Mouse (Mus musculus) erythroid progenitor cell, adult 5-6 weeks (primary cell): ENCODE measurements around the gene Olfr20. TPM values are rescaled to one million over a fixed set of nuclear protein-coding genes. Genes with fewer than 3 reads are reported as not detected.
"Not testable (repeated sequence)": the region's sequence is repeated elsewhere in the genome, so short reads cannot be mapped to it uniquely, and the experiment has no call there.

Experiments used
- ATAC-seq: replicated peaks from 2 replicates; pipeline ENCODE4 v1.8.0; 2016; ENCODE audit warnings: moderate number of reproducible peaks, mild to moderate bottlenecking, moderate TSS enrichment, inconsistent platforms; ENCODE audit not compliant: poor library complexity, low FRiP score, severe bottlenecking
- total RNA-seq, 2 experiments: library from RNA; stranded (forward) in 1 of 2; stranded (reverse) in 1 of 2; fragments of 150-400 nt in 1 of 2; fragments of 186-747, 209-891 nt in 1 of 2; gene quantifications; 2 replicates each; pipeline versions ENCODE4 v1.2.3 to v1.2.4; 2015 to 2017; ENCODE audit warnings: low replicate concordance in 2 of 2

The Olfr20 gene
- total RNA-seq (2015; ENCODE audit: low replicate concordance) (not detected in 2 replicates), total RNA-seq (2017; ENCODE audit: low replicate concordance) (not detected in 2 replicates)

- no peak for ATAC-seq
These were observed at the start of gene Olfr20 for GRCm38 (mm10) chr11:73350483-73350882. Olfr20 (plus strand) TSS chr11:73350783.

- no peak for ATAC-seq
These were observed 47.5 kb upstream of the Olfr20 start for GRCm38 (mm10) chr11:73303123-73303522.

DNA sequence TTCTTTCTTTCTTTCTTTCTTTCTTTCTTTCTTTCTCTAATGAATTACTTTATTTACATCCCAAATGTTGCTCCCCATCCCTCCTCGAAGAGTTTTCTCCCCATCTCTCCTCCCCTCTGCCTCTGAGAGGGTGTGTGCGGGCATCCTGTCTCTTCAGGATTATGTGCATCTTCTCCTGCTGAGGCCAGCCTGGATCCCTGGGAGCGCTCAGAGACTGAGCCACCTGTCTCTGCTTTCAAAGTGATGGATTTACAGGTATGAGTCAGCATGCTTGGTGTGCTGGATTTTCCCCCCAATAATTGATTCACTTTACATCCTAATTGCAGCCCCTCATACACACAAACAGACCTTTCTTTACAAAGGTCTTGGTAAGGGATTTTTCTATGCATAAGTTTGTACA is 34.6 kb upstream of the Olfr20 start:
- ATAC-seq: no peak

GRCm38 (mm10) chr11:73318581-73318980 is 32.0 kb upstream of the Olfr20 start:
- ATAC-seq: not testable (repeated sequence)

DNA sequence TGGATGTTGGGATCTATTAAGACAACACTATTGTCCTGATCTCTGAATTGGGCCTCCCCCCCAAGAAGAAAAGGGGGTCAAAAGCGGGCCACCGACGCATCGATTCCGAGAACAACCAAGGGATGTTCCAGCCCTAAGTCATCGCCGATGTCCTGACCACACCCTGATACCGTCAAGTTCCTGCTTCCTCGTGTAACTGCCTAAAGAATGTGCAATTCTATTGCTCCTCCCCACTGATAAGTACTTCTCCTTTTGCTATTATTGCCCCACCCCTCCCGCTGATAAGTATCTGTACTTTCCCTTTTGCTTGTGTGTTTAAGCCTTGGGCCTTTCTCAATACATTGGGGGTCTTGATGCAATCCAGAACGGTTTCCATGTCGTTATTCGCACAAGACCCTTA is 29.5 kb upstream of the Olfr20 start:
- ATAC-seq: not testable (repeated sequence)

- ATAC-seq: no peak
These were observed 26.4 kb upstream of the Olfr20 start for GRCm38 (mm10) chr11:73323906-73324830.

GRCm38 (mm10) chr11:73326485-73326886 is 24.1 kb upstream of the Olfr20 start:
- ATAC-seq: no peak

GRCm38 (mm10) chr11:73327361-73327760 is 23.2 kb upstream of the Olfr20 start:
- no peak for ATAC-seq

DNA sequence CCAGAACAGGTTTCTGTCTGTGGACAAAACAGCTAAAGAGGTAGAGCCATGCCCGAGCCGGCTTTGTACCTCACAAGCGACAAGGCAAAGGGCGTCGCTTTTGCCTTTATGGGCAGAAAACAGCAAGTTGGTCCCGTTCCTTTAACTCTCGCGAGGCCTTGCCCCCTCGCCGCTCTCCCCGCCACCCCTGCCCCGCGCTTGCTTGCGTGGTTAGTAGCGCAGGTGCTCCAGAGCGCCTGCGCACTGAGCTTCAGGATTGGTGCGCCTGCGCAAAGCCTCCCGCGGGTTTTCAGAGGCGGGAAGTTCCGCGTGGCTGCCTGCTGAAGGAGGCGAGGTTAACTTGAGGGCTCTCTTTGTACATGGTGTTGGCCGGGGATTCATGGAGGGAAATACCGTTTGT is 21.1 kb upstream of the Olfr20 start, which contains the start of the genes Aspa, Gm49340 and Spata22:
Gene Aspa (minus strand): TSS at position 155 of the 400 bp plus-strand sequence.
Gene Gm49340 (plus strand): TSS at position 300 of the 400 bp plus-strand sequence.
Gene Spata22 (plus strand): TSS at position 300 of the 400 bp plus-strand sequence.
- ATAC-seq: no peak

DNA sequence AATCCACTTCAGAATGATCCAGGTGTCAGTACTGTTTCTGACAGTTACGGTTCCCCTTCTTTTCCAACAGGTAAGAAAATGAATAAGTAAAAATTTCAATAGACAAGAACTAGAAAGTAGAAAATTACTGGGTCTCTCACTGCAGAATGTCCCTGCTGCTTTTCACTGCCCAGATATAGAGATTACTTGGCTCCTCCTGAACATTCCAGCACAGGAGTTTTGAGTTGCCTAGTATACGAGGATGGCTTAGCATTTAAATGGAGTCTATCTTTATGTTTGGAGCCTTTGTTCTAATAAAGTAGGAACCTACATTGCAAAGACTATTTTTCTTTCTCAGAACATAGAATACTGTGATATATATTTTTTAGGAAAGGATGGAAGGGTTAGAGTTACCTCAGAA is 17.2 kb upstream of the Olfr20 start:
- no peak for ATAC-seq

DNA sequence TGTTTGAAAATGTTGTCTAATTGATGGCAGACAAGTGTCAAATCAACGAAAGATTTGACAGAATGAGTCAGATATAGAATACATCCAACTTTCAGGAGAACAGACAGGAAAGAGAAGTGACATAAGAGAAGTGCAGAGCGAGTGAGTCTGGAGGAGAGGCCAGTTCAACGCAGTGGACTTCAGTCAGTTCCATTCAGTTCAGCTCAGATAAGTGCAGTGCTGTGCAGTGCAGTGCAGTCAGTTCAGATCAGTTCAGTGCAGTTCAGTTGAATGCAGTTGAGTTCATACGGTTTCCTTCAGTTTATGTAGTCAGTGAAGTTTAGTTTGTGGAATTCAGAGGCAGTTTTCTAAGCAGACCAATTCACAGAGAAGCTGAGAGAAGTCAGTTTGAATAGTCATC is 13.7 kb upstream of the Olfr20 start:
- ATAC-seq: no peak

DNA sequence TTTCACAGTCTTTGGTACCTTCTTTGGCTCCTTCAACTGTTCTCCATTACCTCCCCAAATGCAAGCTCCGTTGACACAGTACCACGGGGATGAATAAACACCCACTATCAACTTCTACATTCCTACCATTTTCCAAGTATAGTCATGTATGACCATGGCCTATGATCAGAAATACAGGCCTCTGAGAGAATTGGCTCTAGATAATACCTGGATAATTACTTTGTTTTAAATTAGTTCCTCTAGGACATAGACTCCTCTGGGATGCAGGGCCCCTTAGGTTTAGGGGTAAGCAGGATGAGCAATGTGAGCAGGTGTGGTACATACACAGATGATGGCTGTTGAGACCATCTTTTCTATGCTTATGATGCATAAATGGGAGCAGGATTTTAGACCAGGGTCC is 20.4 kb downstream of the Olfr20 start, which contains the start of gene Olfr376:
Gene Olfr376 (plus strand): TSS at position 301 of the 400 bp plus-strand sequence.
- ATAC-seq: no peak

GRCm38 (mm10) chr11:73395374-73395773 is 44.8 kb downstream of the Olfr20 start:
- ATAC-seq: no peak

DNA sequence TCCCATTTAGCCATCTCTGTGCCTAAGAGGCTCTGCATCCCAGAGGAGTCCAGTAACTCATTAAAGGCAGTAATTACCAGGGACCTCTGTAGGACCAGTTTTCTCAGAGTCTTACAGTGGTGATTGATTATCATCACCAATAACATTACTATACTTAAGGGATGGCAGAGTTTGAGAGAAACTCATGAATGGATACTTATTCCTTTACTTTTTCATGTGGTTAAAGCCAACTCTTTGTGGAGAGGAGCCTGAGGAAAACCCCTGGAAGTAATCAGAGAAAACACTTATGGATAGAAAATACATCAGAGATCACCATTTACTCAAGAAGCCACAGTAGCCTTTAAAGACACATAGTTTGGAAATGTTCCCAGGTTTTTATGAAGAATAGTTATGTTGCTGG is 48.9 kb downstream of the Olfr20 start, which contains the start of gene Olfr1:
Gene Olfr1 (minus strand): TSS at position 101 of the 400 bp plus-strand sequence.
- ATAC-seq: no peak

Other genes with a start within 250 kb of the Olfr20 start
- 44.3 and 57.4 TPM in 2 replicates for gene Haspin, start 212.5 kb upstream of the Olfr20 start, total RNA-seq (2015; ENCODE audit: low replicate concordance)
- gene Haspin, start 212.5 kb upstream of the Olfr20 start, total RNA-seq (2017; ENCODE audit: low replicate concordance): 65.1 and 71.6 TPM in 2 replicates
- not detected in 2 replicates for gene P2rx5, start 190.4 kb upstream of the Olfr20 start, total RNA-seq (2015; ENCODE audit: low replicate concordance)
- not detected in 2 replicates for gene P2rx5, start 190.4 kb upstream of the Olfr20 start, total RNA-seq (2017; ENCODE audit: low replicate concordance)
- 16.9 and 27.2 TPM in 2 replicates for gene Emc6, start 173.7 kb upstream of the Olfr20 start, total RNA-seq (2015; ENCODE audit: low replicate concordance)
- 8.0 and 31.8 TPM in 2 replicates for gene Emc6, start 173.7 kb upstream of the Olfr20 start, total RNA-seq (2017; ENCODE audit: low replicate concordance)
- gene Tax1bp3, start 173.7 kb upstream of the Olfr20 start, total RNA-seq (2015; ENCODE audit: low replicate concordance): 2.1 and 9.4 TPM in 2 replicates
- 3.3 and 6.9 TPM in 2 replicates for gene Tax1bp3, start 173.7 kb upstream of the Olfr20 start, total RNA-seq (2017; ENCODE audit: low replicate concordance)
- gene Ctns, start 151.7 kb upstream of the Olfr20 start, total RNA-seq (2015; ENCODE audit: low replicate concordance): 5.9 and 11.9 TPM in 2 replicates
- 7.7 and 15.1 TPM in 2 replicates for gene Ctns, start 151.7 kb upstream of the Olfr20 start, total RNA-seq (2017; ENCODE audit: low replicate concordance)
- gene Shpk, start 151.3 kb upstream of the Olfr20 start, total RNA-seq (2015; ENCODE audit: low replicate concordance): 2.9 TPM in 1 of 2 replicates, not detected in the other
- 0.39 TPM in 1 of 2 replicates, not detected in the other for gene Shpk, start 151.3 kb upstream of the Olfr20 start, total RNA-seq (2017; ENCODE audit: low replicate concordance)
- not detected in 2 replicates for gene Trpv1, start 116.5 kb upstream of the Olfr20 start, total RNA-seq (2015; ENCODE audit: low replicate concordance)
- not detected in 2 replicates for gene Trpv1, start 116.5 kb upstream of the Olfr20 start, total RNA-seq (2017; ENCODE audit: low replicate concordance)
- gene Trpv3, start 83.4 kb upstream of the Olfr20 start, total RNA-seq (2015; ENCODE audit: low replicate concordance): not detected in 2 replicates
- gene Trpv3, start 83.4 kb upstream of the Olfr20 start, total RNA-seq (2017; ENCODE audit: low replicate concordance): not detected in 2 replicates
- not detected in 2 replicates for gene Aspa, start 21.2 kb upstream of the Olfr20 start, total RNA-seq (2015; ENCODE audit: low replicate concordance)
- gene Aspa, start 21.2 kb upstream of the Olfr20 start, total RNA-seq (2017; ENCODE audit: low replicate concordance): not detected in 2 replicates
- gene Gm49340, start 21.0 kb upstream of the Olfr20 start, total RNA-seq (2015; ENCODE audit: low replicate concordance): not detected in 2 replicates
- not detected in 2 replicates for gene Gm49340, start 21.0 kb upstream of the Olfr20 start, total RNA-seq (2017; ENCODE audit: low replicate concordance)
- not detected in 2 replicates for gene Spata22, start 21.0 kb upstream of the Olfr20 start, total RNA-seq (2015; ENCODE audit: low replicate concordance)
- gene Spata22, start 21.0 kb upstream of the Olfr20 start, total RNA-seq (2017; ENCODE audit: low replicate concordance): not detected in 2 replicates
- gene Olfr376, start 20.5 kb downstream of the Olfr20 start, total RNA-seq (2015; ENCODE audit: low replicate concordance): not detected in 2 replicates
- not detected in 2 replicates for gene Olfr376, start 20.5 kb downstream of the Olfr20 start, total RNA-seq (2017; ENCODE audit: low replicate concordance)
- gene Olfr1, start 48.8 kb downstream of the Olfr20 start, total RNA-seq (2015; ENCODE audit: low replicate concordance): not detected in 2 replicates
- not detected in 2 replicates for gene Olfr1, start 48.8 kb downstream of the Olfr20 start, total RNA-seq (2017; ENCODE audit: low replicate concordance)
- not detected in 2 replicates for gene Olfr378, start 77.7 kb downstream of the Olfr20 start, total RNA-seq (2015; ENCODE audit: low replicate concordance)
- not detected in 2 replicates for gene Olfr378, start 77.7 kb downstream of the Olfr20 start, total RNA-seq (2017; ENCODE audit: low replicate concordance)
- not detected in 2 replicates for gene Olfr380, start 106.7 kb downstream of the Olfr20 start, total RNA-seq (2015; ENCODE audit: low replicate concordance)
- gene Olfr380, start 106.7 kb downstream of the Olfr20 start, total RNA-seq (2017; ENCODE audit: low replicate concordance): not detected in 2 replicates
- gene Olfr381, start 140.8 kb downstream of the Olfr20 start, total RNA-seq (2015; ENCODE audit: low replicate concordance): not detected in 2 replicates
- not detected in 2 replicates for gene Olfr381, start 140.8 kb downstream of the Olfr20 start, total RNA-seq (2017; ENCODE audit: low replicate concordance)
- not detected in 2 replicates for gene Olfr382, start 166.4 kb downstream of the Olfr20 start, total RNA-seq (2015; ENCODE audit: low replicate concordance)
- not detected in 2 replicates for gene Olfr382, start 166.4 kb downstream of the Olfr20 start, total RNA-seq (2017; ENCODE audit: low replicate concordance)
- not detected in 2 replicates for gene Olfr385, start 242.2 kb downstream of the Olfr20 start, total RNA-seq (2015; ENCODE audit: low replicate concordance)
- gene Olfr385, start 242.2 kb downstream of the Olfr20 start, total RNA-seq (2017; ENCODE audit: low replicate concordance): not detected in 2 replicates
- not detected in 2 replicates for gene Olfr384, start 247.8 kb downstream of the Olfr20 start, total RNA-seq (2015; ENCODE audit: low replicate concordance)
- gene Olfr384, start 247.8 kb downstream of the Olfr20 start, total RNA-seq (2017; ENCODE audit: low replicate concordance): not detected in 2 replicates